Mouse (Mus musculus): Measurements from ENCODE around the gene Cst12. TPM values are rescaled to one million over a fixed set of nuclear protein-coding genes. Genes with fewer than 3 reads are reported as not detected.

Cst12 gene
- total and polyA plus RNA-seq, 3 experiments, result not detected

- no peaks in the 10 kb centered on the region for H3K4me1 ChIP-seq (ENCODE audit: control insufficient read depth in 1 of 2, insufficient read depth in 2 of 2, low read length in 2 of 2)
- H3K9me3 ChIP-seq (replicated peaks; ENCODE audit: insufficient read depth, low read length), result no peaks in the 10 kb centered on the region
- no peak overlapping the region for H3K4me3 ChIP-seq (ENCODE audit: control insufficient read depth in 1 of 2, insufficient read depth in 1 of 2, low read depth in 2 of 2, low read length in 2 of 2)
- no peak for TF ChIP-seq E2F4 (IDR thresholded peaks at IDR 0.05; ENCODE audit: borderline replicate concordance, low read depth, low read length)
- no peak for TF ChIP-seq BHLHE40 (IDR thresholded peaks at IDR 0.05; ENCODE audit: borderline replicate concordance, low read depth, low read length)
- no peak for TF ChIP-seq MEF2A (IDR thresholded peaks at IDR 0.05; ENCODE audit: extremely low read depth, insufficient replicate concordance, low read depth, low read length, poor library complexity, severe bottlenecking)
- TF ChIP-seq ZC3H11A (IDR thresholded peaks at IDR 0.05; ENCODE audit: low read depth, low read length), result peak; percentile 32
- no peak for TF ChIP-seq USF2 (IDR thresholded peaks at IDR 0.05; ENCODE audit: borderline replicate concordance in 1 of 2, insufficient read depth in 1 of 2, low read depth in 1 of 2, low read length in 2 of 2)
- peak; percentile 62 for TF ChIP-seq SMC3 (IDR thresholded peaks at IDR 0.05; ENCODE audit: low read depth, low read length)
- no peak for TF ChIP-seq UBTF (IDR thresholded peaks at IDR 0.05; ENCODE audit: borderline replicate concordance, insufficient read depth, low read depth, low read length)
- peak; percentile 40 to 74 (median 53); a peak in 5 of 6 replicates for TF ChIP-seq CTCF (IDR thresholded peaks at IDR 0.05 in 2 of 3, conservative IDR thresholded peaks at IDR 0.05 in 1 of 3; ENCODE audit: control insufficient read depth in 1 of 3, insufficient read depth in 1 of 3, low read depth in 2 of 3, low read length in 3 of 3, poor library complexity in 1 of 3, severe bottlenecking in 1 of 3)
- no peak for TF ChIP-seq ZMIZ1 (IDR thresholded peaks at IDR 0.05; ENCODE audit: low read depth, low read length)
- peak; percentile 55 for TF ChIP-seq RAD21 (IDR thresholded peaks at IDR 0.05; ENCODE audit: low read depth, low read length)
- H3K79me2 ChIP-seq (ENCODE audit: control insufficient read depth, insufficient read depth, low read length, poor library complexity), result no peaks in the 10 kb centered on the region
- H3K9ac ChIP-seq (ENCODE audit: control insufficient read depth, low read depth, low read length, poor library complexity, severe bottlenecking), result no peak overlapping the region
- H3K27me3 ChIP-seq (ENCODE audit: control insufficient read depth in 1 of 2, insufficient read depth in 2 of 2, low read length in 2 of 2), result no peaks in the 10 kb centered on the region
- no peak overlapping the region for H3K27ac ChIP-seq (ENCODE audit: control insufficient read depth, low read depth, low read length)
- no peaks in the 10 kb centered on the region for H3K36me3 ChIP-seq (ENCODE audit: control insufficient read depth in 1 of 2, insufficient read depth in 2 of 2, low read length in 2 of 2)
- DNase-seq (ENCODE audit: low read depth, low spot score), result peak; percentile 83
Measured at GRCm38 (mm10) chr2:148751893-148752813, 37.0 kb upstream of the Cst12 start.

GRCm38 (mm10) chr2:148754310-148754846, 34.8 kb upstream of the Cst12 start:
- DNase-seq (ENCODE audit: low read depth, low spot score), result no peak
- H3K4me1 ChIP-seq (ENCODE audit: control insufficient read depth in 1 of 2, insufficient read depth in 2 of 2, low read length in 2 of 2), result no peaks in the 10 kb centered on the region
- no peaks in the 10 kb centered on the region for H3K9me3 ChIP-seq (replicated peaks; ENCODE audit: insufficient read depth, low read length)
- no peaks in the 10 kb centered on the region for H3K79me2 ChIP-seq (ENCODE audit: control insufficient read depth, insufficient read depth, low read length, poor library complexity)
- no peaks in the 10 kb centered on the region for H3K36me3 ChIP-seq (ENCODE audit: control insufficient read depth in 1 of 2, insufficient read depth in 2 of 2, low read length in 2 of 2)
- no peak overlapping the region for H3K4me3 ChIP-seq (ENCODE audit: control insufficient read depth in 1 of 2, insufficient read depth in 1 of 2, low read depth in 2 of 2, low read length in 2 of 2)
- no peak overlapping the region for H3K27ac ChIP-seq (ENCODE audit: control insufficient read depth, low read depth, low read length)
- no peaks in the 10 kb centered on the region for H3K27me3 ChIP-seq (ENCODE audit: control insufficient read depth in 1 of 2, insufficient read depth in 2 of 2, low read length in 2 of 2)
- TF ChIP-seq SMC3 (IDR thresholded peaks at IDR 0.05; ENCODE audit: low read depth, low read length) (no peak), GATA1 (IDR thresholded peaks at IDR 0.05; ENCODE audit: low read depth, low read length) (no peak), MAFK (IDR thresholded peaks at IDR 0.05; ENCODE audit: borderline replicate concordance, low read depth, low read length) (no peak), NELFE (IDR thresholded peaks at IDR 0.05; ENCODE audit: low read depth, low read length) (no peak), TCF12 (IDR thresholded peaks at IDR 0.05; ENCODE audit: low read depth, low read length) (no peak), NRF1 (IDR thresholded peaks at IDR 0.05; ENCODE audit: insufficient read depth, low read depth, low read length, poor library complexity, severe bottlenecking) (no peak), RCOR1 (IDR thresholded peaks at IDR 0.05; ENCODE audit: low read depth, low read length) (no peak), MEF2A (IDR thresholded peaks at IDR 0.05; ENCODE audit: extremely low read depth, insufficient replicate concordance, low read depth, low read length, poor library complexity, severe bottlenecking) (no peak), POLR2A (IDR thresholded peaks at IDR 0.05; ENCODE audit: control insufficient read depth in 1 of 2, insufficient read depth in 1 of 2, low read depth in 1 of 2, low read length in 2 of 2, poor library complexity in 1 of 2) (no peak), E2F4 (IDR thresholded peaks at IDR 0.05; ENCODE audit: borderline replicate concordance, low read depth, low read length) (no peak)
- H3K9ac ChIP-seq (ENCODE audit: control insufficient read depth, low read depth, low read length, poor library complexity, severe bottlenecking), result no peak overlapping the region

Data from MEL (cell line).